Mouse (Mus musculus): Measurements from ENCODE around the gene Wfdc1.

Wfdc1 gene

DNA sequence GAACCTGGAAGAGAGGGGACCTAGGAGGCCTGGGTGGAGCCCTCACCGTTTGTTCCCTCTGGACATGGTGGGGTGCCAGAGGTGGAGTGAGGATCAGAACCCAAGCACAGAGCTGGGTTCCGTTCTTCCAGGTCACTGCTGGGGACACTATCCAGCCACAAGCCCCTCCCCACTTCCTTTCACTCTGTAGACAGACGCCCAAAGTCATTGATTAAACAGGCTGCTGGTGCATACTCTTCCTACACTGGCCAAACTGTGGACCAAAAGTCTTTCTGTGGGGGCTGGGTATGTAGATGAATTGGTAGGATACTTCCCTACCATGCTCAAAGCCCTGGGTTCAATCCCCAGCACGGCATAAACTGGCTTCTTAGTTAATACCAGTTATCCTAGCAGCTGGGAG, 25.8 kb downstream of the Wfdc1 start:
- DNase-seq (ENCODE audit: low spot score): no peak

DNA sequence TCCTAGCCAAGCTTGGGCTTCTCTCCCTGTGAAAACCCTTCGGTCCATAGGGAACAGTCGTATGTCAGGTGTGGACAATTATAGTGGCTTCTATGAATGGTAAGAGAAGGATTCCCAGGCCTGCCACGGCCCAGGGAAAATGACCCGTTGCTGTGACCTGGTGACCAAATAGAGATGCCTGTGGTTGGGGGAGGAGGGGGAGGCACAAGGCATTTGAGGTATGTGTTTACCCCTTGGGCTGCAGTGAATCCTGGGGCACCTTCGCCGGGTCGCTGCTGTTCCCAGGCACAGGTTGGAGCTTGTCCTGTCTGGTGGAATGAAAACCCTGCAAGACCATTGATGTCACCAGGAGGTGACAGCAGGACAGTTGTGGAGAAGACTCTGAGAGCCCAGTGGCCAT, 28.5 kb downstream of the Wfdc1 start:
- DNase-seq (ENCODE audit: low spot score): no peak

DNA sequence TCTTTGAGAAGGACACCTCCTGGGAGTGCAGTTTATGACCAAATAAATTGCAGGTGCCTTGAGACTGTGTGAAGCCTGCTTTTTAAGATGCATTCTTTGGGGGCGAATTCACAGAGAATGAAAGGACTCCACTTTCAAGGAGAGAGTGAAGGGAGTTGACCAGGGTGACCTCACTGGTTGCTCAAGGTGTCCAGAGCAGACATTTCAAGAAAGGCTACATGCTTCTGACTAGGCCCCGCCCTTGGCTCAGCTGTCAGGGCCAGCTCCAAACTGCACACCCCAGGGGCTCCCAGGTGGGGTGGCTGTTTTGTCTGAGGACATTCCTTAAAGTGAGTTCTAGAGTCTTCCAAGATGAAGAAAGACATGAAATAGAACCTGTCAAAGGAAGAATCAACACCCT, 31.0 kb downstream of the Wfdc1 start:
- DNase-seq (ENCODE audit: low spot score): no peak

DNA sequence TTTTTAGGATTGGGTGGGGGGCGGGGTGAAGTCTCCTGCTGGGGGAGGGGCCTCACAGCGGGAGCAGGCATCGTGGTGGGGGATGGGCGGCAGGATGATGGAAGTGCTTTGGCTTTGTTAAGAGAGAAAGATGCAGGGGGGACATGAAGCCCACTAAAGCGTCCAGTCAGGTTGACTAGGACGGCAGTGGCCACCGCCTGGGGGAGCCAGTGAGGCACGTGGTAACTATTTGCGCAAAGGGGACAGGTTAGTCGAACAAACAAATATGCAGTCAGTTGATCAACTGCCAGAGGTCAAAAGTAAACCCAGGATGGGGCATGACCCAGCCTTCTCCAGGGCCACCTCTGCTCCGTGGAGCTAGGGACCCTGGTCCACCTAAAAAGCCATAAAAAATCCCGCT, 32.8 kb downstream of the Wfdc1 start:
- peak; percentile 57 for DNase-seq (ENCODE audit: low spot score)

DNA sequence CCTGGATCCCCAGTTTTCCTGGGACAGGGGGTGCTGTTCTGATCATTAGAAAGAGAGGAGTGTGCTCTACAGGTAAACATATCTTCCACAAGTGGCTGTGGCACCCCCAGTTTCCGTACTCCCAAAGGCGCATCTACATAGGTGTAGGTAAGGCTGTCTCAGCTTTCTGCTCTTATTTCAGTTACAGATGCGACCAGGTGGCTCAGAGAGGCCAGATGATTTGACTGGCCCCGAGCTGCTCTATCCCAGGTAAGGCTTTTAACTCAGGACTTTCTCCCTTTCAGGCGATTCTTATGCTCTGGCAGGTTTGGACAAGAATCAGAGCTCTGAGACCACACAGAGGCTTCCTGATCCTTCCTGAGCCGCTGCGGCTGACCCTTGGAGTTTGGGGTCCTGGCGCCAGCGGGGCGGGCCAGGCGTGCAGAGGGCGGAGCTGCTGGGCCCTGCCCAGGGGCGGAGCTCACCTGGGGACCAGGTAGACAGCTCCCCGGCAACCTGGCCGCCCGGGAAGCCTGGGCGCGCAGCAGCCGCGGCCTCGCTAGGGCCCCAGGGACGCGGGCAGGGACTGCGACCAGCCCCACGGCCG, 33.5 kb downstream of the Wfdc1 start, which contains the start of gene Atp2c2:
Gene Atp2c2 (plus strand): TSS at position 461 of the 586 bp plus-strand sequence.
- no peak for DNase-seq (ENCODE audit: low spot score)

DNA sequence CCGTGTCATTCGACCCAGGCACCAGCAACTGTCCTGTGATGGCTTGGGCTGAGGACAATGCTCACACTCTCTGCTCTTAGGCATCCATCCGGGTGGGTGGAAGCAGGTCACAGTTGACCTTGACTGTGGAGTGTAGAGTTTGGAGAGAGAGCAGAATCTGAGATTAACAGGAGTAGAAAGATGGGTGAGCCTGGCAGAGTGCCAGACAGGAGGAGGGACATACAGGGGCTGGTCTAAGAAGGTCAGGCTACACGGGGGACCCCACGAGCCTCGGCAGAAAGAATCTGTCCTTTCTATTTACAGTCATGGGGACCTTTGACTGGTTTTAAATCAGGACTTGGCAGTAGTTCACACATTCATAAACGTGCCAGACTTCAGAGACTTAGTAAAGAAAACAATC, 36.8 kb downstream of the Wfdc1 start:
- DNase-seq (ENCODE audit: low spot score): no peak

DNA sequence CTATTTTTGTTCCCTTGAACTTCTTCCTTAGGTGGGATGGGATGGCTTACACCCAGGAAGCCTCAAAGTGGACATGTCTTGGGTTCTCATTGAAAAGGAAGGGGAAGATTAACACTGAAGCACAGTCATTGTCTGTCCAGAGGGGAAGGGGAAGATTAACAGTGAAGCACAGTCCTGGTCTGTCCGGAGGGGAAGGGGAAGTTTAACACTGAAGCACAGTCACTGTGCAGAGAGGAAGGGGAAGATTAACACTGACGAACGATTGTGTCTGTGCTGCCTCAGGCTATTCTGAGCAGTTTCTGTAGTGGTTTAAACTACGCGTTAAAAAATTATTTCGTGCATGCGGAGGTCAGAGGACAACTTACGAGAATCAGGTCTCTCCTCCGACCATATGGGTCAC, 41.0 kb downstream of the Wfdc1 start:
- no peak for DNase-seq (ENCODE audit: low spot score)

DNA sequence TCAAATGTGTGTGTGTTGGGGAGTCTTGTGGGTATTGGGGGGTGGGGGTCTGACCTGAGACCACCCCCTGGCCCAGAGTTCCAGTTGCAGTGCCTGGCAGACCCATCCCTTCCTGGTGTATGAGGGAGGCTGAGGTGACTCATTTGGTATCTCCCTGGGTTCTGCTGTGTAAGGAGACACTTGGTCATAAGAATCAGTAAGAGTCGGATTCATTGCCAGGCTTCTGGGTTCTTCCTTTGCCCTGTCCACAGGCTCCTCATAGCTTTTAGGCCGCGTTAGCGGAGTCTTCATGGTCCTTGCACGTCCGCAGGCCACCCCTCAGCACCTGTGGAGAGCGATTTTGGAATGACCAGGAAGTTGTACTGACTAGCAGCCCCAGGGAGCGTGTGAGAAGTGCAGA, 42.3 kb downstream of the Wfdc1 start:
- DNase-seq (ENCODE audit: low spot score): no peak

DNA sequence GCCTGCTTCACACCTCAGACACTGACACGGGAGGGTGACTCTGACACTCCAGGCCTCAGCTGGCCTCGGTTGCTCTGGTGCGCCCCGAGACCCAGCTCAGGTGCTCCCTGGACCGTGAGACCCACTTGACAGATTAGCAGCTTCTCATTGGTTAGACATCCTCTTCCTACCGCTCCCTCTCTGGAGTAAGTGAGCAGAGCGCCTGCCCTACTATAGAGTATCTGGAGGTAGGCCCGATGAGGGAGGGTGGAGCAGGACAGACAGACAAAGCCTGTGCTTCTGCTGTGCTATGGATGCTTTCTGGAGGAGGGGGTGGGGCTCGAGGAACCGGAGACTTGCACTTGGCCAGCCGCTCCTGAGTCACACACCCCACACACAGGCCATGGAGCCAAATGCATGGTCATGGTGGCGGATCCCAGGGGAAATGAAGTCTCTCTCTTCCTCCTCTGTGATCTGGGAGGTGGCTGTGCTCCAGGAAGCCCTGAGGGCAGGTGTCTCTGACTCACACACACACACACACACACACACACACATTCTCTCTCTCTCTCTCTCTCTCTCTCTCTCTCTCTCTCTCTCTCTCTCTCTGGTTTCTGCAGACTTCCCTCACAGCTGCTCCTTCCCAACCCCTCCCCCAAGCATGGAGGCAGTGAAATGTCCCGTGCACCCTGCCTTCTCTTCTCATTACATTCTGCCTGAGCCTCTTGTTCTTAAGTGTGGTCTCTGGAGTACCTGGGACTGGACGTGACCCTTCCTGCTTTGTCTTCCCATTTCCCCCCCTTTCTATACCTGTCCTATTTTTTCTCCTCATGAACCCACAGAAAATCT, 42.9 kb downstream of the Wfdc1 start:
- no peak for DNase-seq (ENCODE audit: low spot score)

DNA sequence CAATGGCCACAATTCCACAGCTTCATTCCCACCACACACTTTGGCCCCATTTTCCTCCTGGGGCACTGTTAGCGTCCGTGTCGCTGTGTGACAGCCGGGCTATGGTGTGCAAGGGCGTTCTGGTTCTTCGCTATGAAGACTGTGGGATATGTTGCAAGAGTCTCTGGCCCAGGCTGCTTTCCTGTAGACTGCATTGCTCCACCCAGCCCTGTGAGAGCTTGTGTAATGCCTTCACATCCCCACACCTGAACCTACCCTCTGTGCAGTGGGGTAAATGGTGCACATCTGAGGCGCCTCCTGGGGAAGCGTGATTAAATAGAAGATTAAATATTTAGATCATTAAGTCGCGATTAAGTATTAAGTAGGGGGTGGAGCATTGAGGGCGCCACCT, 43.5 kb downstream of the Wfdc1 start:
- no peak for DNase-seq (ENCODE audit: low spot score)

DNA sequence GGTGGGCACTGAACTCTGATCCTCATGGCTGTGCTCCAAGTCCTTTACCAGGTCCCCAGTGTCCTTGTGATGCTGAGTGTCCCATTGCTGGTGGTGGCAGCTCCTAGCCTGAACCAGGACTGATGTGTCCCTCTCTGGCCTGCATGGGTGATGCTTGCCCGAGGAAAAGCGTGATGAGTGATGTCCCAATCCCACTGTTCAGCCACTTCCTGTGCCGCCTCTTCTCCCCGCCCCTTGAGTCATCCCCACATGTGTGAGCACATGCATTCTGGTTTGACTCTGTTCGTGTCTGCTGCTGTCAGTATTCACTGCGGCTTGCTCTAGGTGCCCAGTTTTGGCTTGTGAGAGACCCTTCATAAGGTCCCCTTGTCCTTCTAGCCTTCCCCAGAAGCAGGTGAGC, 46.1 kb downstream of the Wfdc1 start:
- DNase-seq (ENCODE audit: low spot score): no peak

DNA sequence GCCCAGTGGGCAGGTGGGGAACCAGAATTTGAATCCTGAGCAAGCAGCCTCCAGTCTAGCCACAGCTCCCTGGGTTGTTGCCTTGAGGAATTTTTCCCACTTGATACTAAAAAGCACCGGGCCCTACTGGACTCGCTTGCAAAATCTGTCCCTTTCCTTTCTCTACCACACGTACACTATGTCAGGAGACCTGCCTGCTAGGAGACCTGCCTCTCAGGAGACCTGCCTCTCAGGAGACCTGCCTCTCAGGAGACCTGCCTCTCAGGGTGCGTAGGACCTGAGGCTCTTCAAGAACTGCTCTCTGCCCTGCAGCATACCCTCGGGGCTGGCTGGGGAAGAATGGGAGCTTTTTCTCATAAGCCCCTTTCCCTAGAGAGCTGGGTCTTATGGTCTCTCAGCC, 47.3 kb downstream of the Wfdc1 start:
- no peak for DNase-seq (ENCODE audit: low spot score)

DNA sequence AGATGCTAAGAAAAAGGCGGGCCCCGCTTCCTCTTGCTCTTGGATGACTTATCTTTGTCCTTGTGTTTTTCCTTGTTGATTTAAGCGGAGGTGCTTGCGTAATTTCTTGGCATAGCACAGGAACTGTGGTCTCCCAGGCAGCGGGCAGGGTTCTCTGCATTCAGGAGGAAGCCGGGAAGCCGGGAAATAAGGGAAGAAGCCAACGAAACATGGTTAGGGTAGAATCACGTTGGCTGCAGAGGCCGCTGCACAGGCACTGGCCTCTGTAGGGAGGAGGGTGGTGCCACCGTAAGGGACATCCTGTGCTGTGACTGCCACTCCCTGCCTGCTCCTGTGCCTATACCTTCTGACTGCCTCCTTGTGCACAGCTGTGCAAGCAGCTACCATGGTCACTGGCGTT, 49.1 kb downstream of the Wfdc1 start:
- peak; percentile 48 for DNase-seq (ENCODE audit: low spot score)

DNA sequence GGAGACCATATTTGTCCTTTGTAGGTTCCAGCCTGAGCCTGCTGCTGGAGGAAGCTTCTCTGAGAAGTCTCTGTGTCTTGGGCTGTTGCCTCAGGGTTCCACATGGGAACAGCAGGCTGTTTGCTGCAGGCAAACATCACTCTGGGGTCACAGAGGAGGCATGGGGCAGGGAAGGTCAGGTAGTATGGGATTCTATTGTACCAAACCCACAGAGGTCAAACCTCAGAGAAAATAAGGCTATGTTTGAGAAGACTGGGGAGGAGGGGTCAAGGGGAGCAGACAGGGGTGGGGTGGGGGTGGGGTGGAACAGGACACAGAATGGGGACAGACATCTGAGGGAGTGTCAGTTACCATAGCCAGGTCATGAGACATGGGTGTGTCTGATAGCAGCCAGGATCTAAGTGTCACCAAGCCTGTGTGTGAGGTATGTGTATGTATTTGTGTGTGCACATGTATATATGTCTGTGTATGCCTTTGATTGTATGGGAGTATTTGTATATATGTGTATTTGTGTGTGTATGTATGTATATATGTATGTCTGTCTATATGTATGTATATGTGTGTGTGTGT, 50.6 kb downstream of the Wfdc1 start:
- no peak for DNase-seq (ENCODE audit: low spot score)

DNA sequence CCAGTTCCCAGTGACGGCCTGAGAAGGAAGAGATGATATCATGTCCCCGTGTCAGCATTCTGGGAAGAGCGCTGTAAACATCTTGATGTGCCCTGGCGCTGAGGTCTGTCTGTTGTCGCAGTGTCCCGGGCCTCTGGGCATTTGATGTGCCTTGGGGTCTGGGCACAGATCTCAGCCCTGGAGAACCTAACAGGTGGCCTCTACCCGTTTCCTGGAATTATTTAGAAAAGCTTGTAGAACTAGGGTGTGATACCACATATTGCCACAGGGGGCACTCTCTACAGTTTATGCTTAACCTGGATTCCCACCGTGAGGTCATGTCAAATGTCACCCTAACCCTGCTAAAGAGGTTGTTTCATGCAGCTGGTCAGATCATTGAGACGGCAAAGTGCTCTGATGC, 51.6 kb downstream of the Wfdc1 start:
- DNase-seq (ENCODE audit: low spot score): no peak

DNA sequence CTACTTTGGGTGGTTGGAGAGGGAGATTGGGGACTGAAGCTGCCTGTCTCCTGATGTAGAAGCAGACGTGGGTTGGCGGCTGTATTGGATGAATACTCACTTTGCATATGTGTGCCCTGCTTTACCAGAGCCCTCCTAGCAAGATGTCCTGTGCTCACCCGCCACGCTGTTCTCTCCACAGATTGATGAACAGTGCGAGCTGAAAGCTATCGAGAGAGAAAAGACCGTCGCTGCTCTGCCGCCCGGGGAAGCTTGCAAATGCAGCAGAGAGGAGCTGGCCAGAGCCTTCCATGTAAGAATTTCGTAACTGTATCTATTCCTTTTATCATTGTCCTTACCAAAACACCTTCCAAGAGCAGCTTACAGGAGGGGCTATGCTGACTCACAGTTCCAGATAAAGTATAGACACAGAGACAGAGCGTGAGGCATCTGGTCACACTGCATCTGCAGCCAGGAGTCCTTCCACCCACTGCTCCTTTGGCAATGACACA, 52.9 kb downstream of the Wfdc1 start:
- DNase-seq (ENCODE audit: low spot score): no peak

DNA sequence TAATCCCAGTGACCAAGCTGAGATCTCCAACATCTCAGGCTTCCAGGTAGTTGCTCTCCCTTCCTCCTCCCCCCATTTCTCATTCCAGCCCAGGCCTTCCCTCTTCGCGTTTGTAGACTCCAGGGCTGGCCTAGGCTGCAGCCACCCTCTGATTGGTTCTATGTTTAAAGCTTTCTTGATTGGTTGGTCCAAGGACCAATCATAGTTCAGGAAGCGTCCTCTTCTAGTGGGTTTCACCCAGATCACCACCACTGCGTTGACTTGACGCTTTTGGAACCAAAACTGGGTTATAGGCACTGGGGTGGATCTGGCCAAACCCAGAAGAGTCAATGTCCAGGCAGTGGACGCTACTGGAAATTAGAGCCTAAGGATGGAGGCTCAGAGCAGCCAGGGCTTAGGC, 56.2 kb downstream of the Wfdc1 start:
- DNase-seq (ENCODE audit: low spot score): no peak

DNA sequence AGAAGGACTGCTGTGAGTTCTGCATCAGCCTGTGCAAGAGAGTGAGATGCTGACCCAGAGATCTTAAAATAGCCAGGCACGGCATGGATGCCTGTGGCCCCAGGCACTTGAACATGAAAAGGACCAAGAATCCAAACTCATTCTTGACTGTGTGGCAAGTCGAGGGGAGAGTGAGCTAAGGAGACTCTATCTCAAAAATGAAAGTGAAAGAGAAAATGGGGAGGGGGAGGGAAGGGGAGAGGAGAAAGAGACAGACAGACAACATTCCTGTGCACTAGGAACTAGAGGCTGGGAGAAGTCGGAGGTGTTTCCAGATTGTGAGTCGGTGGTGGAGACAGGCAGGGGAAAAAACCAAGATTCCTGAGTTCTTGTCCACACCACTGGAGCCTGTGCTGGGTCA, 57.5 kb downstream of the Wfdc1 start:
- DNase-seq (ENCODE audit: low spot score): no peak

DNA sequence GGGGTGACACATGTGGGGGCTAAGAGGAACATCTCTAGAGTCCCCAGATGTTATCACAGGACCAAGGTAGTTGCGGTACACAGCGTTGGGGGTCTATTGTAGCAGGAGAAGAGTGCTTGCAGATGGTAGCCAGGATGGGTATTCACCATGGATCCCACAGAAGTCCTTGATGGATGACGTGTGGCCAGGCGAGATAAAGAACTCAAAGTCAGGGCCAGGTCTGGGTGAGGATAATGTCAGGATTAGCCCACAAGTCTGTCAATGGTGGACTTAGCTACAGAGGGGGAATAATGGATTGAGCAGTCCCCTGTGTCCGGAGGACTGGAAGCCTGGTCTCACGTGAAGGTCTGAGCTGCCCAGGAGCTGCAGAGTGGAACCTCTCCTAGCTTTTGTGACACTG, 58.4 kb downstream of the Wfdc1 start:
- DNase-seq (ENCODE audit: low spot score): no peak

DNA sequence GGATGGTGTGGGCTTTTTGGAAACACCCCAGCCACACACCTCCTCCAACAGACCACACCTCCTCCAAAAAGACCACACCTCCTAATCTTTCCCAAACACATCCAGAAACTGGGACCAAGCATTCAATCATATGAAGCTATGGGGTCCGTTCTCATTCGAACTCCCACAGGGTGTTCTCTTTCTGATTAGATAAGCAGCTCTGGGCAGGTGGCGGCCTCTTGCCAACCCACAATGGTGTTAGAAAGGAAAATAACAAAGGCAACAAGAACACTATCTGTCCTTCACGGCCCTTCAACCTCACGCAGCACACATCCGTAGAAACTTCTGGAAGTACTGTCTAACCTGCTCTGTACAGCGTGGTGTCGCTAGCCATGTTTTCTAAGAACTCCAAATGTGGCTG, 60.9 kb downstream of the Wfdc1 start:
- no peak for DNase-seq (ENCODE audit: low spot score)

DNA sequence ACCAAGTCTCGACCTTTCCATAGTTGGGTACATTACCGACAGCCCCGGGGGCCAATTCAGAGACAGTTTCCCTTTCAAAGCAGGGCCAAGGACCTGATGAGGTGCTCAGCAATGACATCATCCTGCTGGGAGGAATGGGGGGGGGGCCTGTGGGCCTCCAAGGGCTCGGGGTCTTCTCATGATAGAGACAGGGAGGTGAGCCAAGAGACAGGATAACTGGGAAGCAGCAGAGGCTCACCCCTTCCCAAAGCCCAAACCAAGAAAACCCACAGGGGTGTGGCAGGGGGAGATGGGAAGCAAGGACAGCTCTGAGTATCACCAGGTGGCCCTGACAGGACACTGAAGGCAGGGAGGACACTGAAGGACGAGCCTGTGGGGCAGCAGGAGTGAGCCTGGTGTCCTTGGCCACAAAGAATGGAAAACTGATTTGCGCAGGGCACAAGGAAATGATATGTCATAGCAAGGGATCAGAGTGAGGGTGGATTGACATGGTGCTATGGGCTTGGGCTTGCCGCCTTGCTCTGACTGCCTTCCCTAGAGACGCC, 62.3 kb downstream of the Wfdc1 start:
- DNase-seq (ENCODE audit: low spot score): no peak

DNA sequence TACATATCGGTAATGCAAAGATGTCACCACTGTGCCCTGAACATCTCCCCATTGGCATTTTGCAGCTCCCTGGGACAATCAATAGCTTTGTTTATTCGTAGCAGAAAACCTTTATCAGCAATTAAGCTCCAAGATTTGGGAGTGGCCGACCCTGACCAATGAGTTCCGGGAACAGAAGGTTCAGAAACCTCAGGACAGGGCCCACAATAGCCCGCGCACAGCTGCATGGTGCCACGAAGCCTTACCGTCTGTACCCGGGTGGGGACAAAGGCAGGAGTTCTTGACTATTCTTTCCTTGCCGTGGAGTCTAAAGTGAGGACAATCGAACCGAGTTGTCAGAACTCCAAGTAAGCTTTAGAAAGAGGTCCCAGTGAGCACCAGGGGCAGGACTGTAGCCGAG, 65.9 kb downstream of the Wfdc1 start:
- DNase-seq (ENCODE audit: low spot score): no peak

DNA sequence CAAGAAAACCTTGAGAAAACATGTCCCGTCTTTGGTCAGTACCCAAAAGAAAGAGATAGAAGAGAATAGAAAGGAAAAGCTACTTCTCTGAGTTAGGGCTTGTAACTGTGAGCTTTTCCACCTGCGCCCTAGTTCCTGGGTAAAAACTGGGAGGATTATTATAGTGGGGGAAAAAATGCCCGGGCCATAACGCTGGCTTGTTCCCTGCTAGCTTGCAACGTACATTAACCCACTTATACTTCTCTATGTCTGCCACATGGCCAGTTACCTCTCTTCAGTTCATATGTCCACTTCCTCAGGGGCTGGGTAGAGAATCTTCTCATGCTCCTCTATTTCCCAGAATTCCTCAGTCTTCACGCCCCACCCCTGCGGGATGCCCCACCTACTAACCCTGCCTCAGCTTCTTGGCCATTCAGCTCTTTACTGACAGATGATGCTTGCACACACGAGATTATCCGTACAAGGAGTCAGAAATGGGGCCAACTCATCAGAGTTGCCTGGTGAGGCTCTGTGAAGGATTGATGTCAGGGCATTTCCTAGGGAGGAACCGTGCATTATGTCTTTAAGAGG, 70.3 kb downstream of the Wfdc1 start:
- no peak for DNase-seq (ENCODE audit: low spot score)

All from ovary, postnatal 36 days (tissue).